Mouse (Mus musculus): ENCODE measurements around the gene Gemin4. TPM values are rescaled to one million over a fixed set of nuclear protein-coding genes. Genes with fewer than 3 reads are reported as not detected.

The Gemin4 gene
- total RNA-seq (2021): 1 to 10 TPM; 5.1 to 8.9 TPM
- long read RNA-seq, experiment 1, transcript Gemin4-201 (2 exons, 3,540 nt): major isoform, 16 of 19 reads
- long read RNA-seq, experiment 1, partial matches to known transcripts: 0 of 19 reads
- long read RNA-seq, experiment 1, other reads (novel, unspliced or antisense): 3 of 19 reads
- long read RNA-seq, experiment 2, transcript Gemin4-201 (2 exons, 3,540 nt): major isoform, 43 of 52 reads
- long read RNA-seq, experiment 2, partial matches to known transcripts: 0 of 52 reads
- long read RNA-seq, experiment 2, other reads (novel, unspliced or antisense): 9 of 52 reads

DNA sequence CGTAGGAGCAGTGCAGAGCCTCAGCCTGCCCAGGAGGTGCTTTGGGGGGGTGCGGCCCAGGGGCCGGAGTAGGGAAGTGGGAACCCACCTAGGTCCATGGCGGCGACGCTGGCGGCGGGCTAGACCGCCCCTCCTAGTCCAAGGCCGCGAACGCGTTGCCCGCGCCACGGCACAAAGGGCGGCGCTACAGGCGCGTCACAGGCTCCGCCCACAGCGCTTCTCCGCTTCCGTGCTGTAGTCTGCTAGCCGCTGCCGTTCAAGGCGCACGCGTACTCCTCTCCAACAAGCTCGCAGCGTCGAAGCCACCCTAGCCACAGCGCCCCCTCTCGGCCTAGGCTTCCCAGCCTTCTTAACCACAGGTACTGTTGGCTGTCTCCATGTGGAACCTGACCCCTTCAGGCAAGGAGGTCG lies at the start of gene Gemin4, which contains the start of gene Dbil5:
Gene Gemin4 (minus strand): TSS at position 275 of the 411 bp plus-strand sequence.
Gene Dbil5 (plus strand): TSS at position 219 of the 411 bp plus-strand sequence.
- DNase-seq (ENCODE audit: low spot score in 2 of 2): peak; percentile 95 to 97

- no peak for DNase-seq (ENCODE audit: low spot score in 2 of 2)
Measured at GRCm38 (mm10) chr11:76262611-76263351, 45.3 kb upstream of the Gemin4 start.

DNA sequence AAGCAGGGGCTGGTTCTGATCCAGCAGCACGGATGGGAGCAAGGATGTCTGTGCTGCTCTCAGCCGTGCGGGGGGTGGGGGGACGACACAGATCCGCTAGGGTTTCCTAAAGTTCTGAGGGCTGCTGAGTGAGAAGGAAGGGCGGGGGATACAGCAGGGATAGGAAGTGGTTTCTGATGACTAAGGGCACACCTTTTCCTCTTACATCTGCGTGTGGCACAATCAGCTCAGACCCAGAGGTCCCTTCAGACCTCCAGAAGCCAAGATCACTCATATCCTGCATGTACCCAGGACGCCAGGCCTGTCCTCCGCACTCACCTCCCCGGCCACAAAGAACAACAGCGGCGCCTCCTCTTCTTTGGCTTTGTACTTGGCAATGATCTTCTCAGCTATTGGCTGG lies 43.8 kb upstream of the Gemin4 start:
- DNase-seq (ENCODE audit: low spot score in 2 of 2): no peak

DNA sequence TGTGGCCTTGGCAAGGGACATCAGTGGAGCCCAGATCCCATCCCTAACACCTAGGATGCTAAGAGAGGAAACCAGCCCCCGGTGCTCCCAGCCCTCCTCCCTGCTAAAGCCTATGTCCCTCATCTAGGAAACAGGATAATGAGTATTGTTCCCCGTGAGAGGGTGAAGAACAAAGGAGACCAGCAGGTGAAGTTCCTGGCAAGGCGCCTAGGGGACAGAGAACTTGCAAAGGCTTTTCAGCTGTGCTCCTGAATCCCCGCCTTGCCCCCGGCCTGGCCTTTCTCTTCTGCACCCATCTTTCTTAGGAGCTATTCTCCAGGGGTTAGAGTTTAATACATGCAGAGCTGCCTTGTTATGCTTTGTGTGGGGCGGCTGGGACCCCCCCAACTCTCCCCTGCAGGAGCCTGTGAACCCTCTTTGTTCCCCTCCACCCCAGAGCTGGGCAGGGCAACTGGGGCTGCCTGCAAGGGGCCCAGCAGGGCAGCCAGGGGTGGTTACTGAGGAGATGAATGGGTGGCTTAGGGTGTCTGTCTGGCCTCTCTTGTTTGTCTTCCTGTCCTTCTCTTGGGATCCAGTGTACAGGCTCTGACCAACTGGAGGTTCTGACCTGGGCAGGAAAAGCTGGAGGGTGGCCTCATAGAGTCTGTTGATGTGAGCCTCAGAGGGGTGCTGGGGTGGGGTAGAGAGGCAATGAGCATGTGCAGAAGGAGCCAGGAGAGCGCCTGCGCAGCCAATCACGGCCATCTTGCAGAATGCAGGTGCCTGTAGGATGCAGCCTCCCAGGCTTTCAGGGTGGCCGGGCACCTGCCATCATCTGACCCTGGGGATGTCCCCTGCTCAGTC lies 43.0 kb upstream of the Gemin4 start:
- no peak for DNase-seq (ENCODE audit: low spot score in 2 of 2)

DNA sequence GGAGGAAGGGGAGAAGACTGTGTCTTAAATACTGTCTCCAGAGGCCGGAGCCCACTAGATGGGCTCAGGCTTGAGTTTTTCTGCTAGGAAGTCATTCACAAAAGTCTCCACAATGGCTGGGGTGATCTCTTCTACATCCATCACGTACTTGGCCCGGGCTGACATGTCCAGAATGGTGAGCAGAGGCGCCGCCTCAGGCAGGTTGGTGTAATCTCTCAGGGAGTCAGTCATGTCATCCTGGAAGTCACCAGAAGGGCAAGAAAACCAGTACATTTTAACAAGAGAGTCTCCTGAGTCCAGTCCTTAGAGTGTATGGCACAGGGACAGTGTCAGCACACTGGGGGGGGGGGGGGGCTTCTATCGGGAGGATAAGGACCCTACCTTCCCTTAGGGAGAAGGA lies 41.0 kb upstream of the Gemin4 start:
- no peak for DNase-seq (ENCODE audit: low spot score in 2 of 2)

DNA sequence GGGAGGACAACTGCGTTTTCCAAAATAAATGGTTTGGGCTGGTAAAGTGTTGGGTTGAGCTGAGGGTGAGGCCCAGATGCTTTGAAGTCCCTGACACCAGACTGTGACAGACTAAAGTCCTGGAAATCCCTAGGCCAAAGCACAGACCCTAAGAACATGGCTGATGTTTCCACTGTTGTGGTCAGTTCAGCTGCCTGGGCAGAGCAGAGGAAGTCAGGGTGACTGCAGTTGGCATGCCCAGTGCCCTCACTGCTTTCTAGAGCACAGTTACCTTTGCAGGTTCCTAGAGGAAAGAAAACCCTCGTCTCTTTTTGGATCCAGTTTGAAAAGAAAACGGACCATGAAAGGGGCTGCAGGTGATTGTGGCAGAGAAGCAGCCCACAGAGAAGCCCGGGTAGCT lies 39.9 kb upstream of the Gemin4 start:
- DNase-seq (ENCODE audit: low spot score in 2 of 2): no peak

- no peak for DNase-seq (ENCODE audit: low spot score in 2 of 2)
Measured at GRCm38 (mm10) chr11:76256129-76256528, 38.7 kb upstream of the Gemin4 start.

- no peak for DNase-seq (ENCODE audit: low spot score in 2 of 2)
Measured at GRCm38 (mm10) chr11:76255431-76256001, 38.1 kb upstream of the Gemin4 start.

GRCm38 (mm10) chr11:76253918-76254264 lies 36.4 kb upstream of the Gemin4 start:
- no peak for DNase-seq (ENCODE audit: low spot score in 2 of 2)

- DNase-seq (ENCODE audit: low spot score in 2 of 2): peak; percentile 85 to 90
Measured at GRCm38 (mm10) chr11:76253145-76253917, 35.9 kb upstream of the Gemin4 start.

DNA sequence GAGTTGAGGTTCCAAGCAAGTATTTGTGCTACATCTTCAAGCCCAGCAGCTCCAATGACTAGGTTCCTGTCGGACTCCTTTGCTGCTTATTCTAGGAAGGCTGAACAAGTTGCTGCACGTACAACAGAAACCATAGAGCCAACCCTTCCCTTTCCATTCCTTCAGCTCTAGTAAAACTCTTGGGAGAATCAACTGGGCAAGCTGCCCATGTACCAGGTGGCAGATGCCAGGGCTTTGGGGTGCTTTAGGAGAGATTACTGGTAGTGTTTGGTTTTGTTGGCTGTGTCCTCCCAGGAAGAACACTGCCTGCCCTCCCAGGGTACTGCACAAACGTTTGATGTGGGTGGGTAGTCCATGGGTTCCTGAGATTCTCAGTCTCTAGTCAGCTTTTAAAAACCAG lies 34.6 kb upstream of the Gemin4 start:
- DNase-seq (ENCODE audit: low spot score in 2 of 2): no peak

GRCm38 (mm10) chr11:76247239-76247638 lies 29.8 kb upstream of the Gemin4 start:
- no peak for DNase-seq (ENCODE audit: low spot score in 2 of 2)

- no peak for DNase-seq (ENCODE audit: low spot score in 2 of 2)
Measured at GRCm38 (mm10) chr11:76246439-76246838, 29.0 kb upstream of the Gemin4 start.

GRCm38 (mm10) chr11:76243811-76244546 lies 26.5 kb upstream of the Gemin4 start:
- no peak for DNase-seq (ENCODE audit: low spot score in 2 of 2)

DNA sequence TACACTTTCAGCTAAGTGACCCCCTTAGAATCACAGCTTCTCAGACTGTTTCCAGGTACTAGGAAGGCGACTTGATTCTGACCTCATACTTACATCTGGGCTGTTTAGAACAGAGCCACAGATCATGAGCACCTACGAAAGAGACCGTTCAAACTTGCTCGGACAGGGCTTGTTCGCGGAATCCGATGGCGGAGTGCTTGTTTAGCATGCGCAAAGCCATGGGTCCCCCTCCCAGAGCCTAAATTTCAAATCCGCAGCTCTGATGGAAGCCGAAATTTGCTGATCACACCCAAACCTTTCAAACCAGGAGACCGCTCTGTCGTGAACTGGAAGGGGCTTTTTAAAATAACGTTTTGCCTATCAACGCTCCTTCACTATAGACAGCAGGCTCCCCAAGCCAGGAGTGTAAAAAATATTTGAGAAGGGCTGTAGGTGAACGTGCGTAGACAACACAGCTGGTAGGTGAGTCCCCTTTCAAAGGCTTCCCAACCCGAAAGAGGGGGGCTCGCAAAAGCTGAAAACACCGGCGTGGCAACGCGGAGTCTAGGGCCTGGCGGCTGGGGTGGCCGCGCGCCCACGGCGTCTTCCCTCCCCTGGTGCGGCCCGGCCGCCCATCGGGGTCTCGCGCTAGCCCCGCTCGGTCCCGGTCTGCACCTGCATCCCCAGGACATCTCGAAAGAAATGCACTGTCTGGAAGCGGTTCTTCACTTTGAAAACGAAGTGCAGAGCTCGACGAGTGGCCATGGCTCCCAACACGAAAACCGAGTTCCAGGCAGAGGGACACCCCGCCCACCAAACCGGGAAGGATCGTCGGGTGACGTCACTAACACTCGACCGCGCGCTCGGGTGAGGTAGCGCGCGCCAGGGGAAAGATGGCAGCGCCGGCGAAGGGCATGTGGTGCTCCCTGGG lies 25.7 kb upstream of the Gemin4 start, which contains the start of the genes Mrm3 and Glod4:
Gene Mrm3 (plus strand): TSS at position 815 of the 910 bp plus-strand sequence.
Gene Glod4 (minus strand): TSS at position 825 of the 910 bp plus-strand sequence.
- DNase-seq (ENCODE audit: low spot score in 2 of 2): peak; percentile 91 to 93

DNA sequence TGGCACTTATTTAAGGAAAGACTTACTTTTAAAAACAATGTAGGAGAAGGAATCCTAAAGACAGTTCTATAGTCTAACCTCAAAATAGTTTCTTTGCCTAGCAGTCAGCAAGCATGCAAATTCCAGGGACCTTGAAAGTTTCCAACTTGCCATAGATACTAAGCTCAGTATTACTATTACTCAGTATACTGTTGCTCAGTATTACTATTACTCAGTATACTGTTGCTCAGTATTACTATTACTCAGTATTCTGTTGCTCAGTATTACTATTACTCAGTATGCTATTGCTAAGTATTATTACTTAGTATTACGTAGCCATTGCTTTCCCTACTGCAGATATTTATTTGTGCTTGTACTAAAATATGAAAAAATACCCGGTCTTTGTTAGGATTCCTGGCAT lies 22.3 kb upstream of the Gemin4 start:
- DNase-seq (ENCODE audit: low spot score in 2 of 2): no peak

DNA sequence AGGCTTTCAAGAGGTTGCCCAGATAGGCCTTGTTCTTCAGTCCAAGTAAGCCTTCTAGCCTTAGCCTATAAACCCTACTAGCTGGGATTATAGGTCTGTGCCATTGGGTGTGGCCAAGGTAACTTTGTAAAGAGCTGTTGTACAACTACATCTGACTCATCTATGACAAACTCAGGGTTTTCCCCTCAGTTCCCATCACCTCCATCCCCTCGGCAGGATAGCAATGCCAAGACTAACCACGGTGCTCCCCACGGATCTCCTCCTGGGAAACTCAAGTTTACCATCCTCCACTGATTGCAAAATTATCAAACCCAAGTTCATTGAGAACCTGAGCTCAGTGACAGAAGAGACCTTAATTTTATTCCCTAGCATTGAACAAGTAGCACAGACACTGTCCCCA lies 18.7 kb upstream of the Gemin4 start:
- DNase-seq (ENCODE audit: low spot score in 2 of 2): no peak

DNA sequence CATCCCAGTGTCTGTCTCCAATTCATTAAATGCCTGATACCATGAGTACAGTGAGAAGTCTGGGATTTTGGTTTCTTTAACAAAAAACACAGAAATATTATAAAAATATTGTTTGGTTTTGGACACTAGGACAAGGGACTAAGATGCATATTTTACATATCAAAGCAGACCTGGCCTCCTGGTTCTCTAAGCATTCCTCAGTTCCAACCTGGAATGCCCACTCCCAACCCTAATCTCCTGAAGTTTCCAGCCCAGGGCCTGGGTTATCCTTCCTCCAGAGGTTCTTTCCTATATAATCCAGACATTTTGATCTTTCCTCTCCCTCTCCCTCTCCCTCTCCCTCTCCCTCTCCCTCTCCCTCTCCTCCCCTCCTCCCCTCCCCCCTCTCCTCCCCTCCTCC lies 7.6 kb upstream of the Gemin4 start:
- DNase-seq (ENCODE audit: low spot score in 2 of 2): no peak

- no peak for DNase-seq (ENCODE audit: low spot score in 2 of 2)
Measured at GRCm38 (mm10) chr11:76224631-76225030, 7.2 kb upstream of the Gemin4 start.

All from adrenal gland, adult 18-20 months (tissue).